Mouse (Mus musculus) small intestine, adult 2 months (tissue): ENCODE results near the gene Elk4. TPM values are rescaled to one million over a fixed set of nuclear protein-coding genes. Genes with fewer than 3 reads are reported as not detected.

Experiments used
- H3K27ac ChIP-seq: fragments of 200-500 bp; 2 replicates; pipeline ENCODE4 v1.5.1; 2012; ENCODE audit warnings: low read depth, low read length, control low read depth, inconsistent platforms; ENCODE audit not compliant: insufficient read depth
- H3K27me3 ChIP-seq: fragments of 200-500 bp; 2 replicates; pipeline ENCODE4 v1.6.1; 2012; ENCODE audit warnings: mild to moderate bottlenecking, moderate library complexity, low read length, inconsistent platforms; ENCODE audit not compliant: control insufficient read depth, insufficient read depth
- H3K36me3 ChIP-seq: fragments of 200-500 bp; 2 replicates; pipeline ENCODE4 v1.6.1; 2012; ENCODE audit warnings: mild to moderate bottlenecking, low read length, control low read depth, inconsistent platforms; ENCODE audit not compliant: control insufficient read depth, insufficient read depth
- H3K4me1 ChIP-seq: fragments of 200-500 bp; 2 replicates; pipeline ENCODE4 v1.6.1; 2012; ENCODE audit warnings: low read length, inconsistent platforms, mixed read lengths; ENCODE audit not compliant: control insufficient read depth, insufficient read depth, insufficient read length
- H3K4me3 ChIP-seq: fragments of 200-500 bp; 2 replicates; pipeline ENCODE4 v1.5.1; 2012; ENCODE audit warnings: low read depth, mild to moderate bottlenecking, control low read depth, inconsistent platforms, low read length, moderate library complexity
- CTCF ChIP-seq: fragments of 200-500 bp; IDR thresholded peaks from 2 replicates; pipeline ENCODE4 v1.5.1; 2012; ENCODE audit warnings: low read depth, mild to moderate bottlenecking, control low read depth, inconsistent platforms, low read length, moderate library complexity, mixed read lengths; ENCODE audit not compliant: insufficient replicate concordance, insufficient read length; ENCODE audit errors: extremely low read depth
- POLR2A ChIP-seq: fragments of 200-500 bp; IDR thresholded peaks from 2 replicates; pipeline ENCODE4 v1.6.1; 2012; ENCODE audit warnings: low read depth, mild to moderate bottlenecking, control low read depth, inconsistent platforms, low read length, moderate library complexity
- WGBS: fragments of 180-500 bp; shearing (Covaris S2); methylation state at CpG from one replicate; pipeline ENCODE4 v1.1.7; 2018; 5-methylcytosine and 5-hydroxymethylcytosine counted together
- polyA plus RNA-seq: library from polyadenylated mRNA; depleted of rRNA; stranded (reverse); fragments of >200 nt; gene quantifications from 2 replicates; pipeline ENCODE4 v1.2.3, GENCODE M21; 2012

The Elk4 gene
- polyA plus RNA-seq, 1 experiment: 16.6 TPM

- TF ChIP-seq POLR2A: no peak
- TF ChIP-seq CTCF: no peak
- Histone ChIP-seq H3K4me3 (no peak overlapping the region), H3K36me3 (no peaks in the 10 kb centered on the region), H3K4me1 (peaks cover 7% of the 10 kb centered on the region; the same call in 1 of the 2 replicates), H3K27ac (no peak overlapping the region), H3K27me3 (no peaks in the 10 kb centered on the region)
- WGBS: 63% methylated on average over 4 of the region's 4 CpGs
Measured at GRCm38 (mm10) chr1:132001880-132002330, 5.5 kb upstream of the Elk4 start.

GRCm38 (mm10) chr1:132003111-132003510 is 4.3 kb upstream of the Elk4 start:
- no peaks in the 10 kb centered on the region for H3K36me3 ChIP-seq
- no peak overlapping the region for H3K27ac ChIP-seq
- no peak overlapping the region for H3K4me3 ChIP-seq
- peaks cover 7% of the 10 kb centered on the region; the same call in 1 of the 2 replicates for H3K4me1 ChIP-seq
- no peaks in the 10 kb centered on the region for H3K27me3 ChIP-seq
- TF ChIP-seq POLR2A (no peak), CTCF (no peak)
- WGBS: 72% methylated on average over 2 of the region's 2 CpGs

GRCm38 (mm10) chr1:132003817-132004216 is 3.6 kb upstream of the Elk4 start:
- WGBS: 49% methylated on average over 1 of the region's 1 CpGs

DNA sequence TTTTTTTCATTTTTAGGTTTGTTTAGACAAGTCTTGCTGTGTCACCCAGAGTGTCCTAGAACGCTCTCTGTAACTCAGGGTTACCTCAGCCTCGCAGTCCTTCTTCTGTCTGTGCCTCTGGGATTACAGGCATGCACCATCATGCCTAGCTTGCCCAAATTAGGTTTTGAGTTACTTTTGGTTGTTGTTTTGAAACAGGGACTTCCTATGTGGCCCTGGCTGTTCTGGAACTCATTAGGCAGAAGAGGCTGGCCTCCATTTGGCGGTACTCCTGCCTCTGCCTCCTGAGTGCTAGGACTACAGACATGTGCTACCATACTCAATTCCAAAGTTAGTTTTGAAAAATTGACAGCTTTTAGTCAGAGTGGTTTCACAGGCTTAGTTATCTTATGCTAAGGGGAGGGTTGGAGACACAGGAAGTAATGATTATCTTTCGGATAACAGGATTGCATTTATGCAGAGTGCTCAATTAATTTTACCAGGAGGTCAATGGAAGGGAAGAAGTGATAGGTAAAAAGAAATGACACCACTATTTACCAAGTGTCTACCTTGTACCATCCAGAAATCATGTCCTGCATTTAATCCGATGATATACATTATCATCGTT is 2.7 kb upstream of the Elk4 start:
- Histone ChIP-seq H3K36me3 (no peaks in the 10 kb centered on the region), H3K4me1 (peaks cover 7% of the 10 kb centered on the region; the same call in 1 of the 2 replicates), H3K27ac (no peak overlapping the region), H3K27me3 (no peaks in the 10 kb centered on the region), H3K4me3 (no peak overlapping the region)
- 79% methylated on average over 6 of the region's 6 CpGs for WGBS
- no peak for TF ChIP-seq POLR2A
- no peak for TF ChIP-seq CTCF

More at GRCm38 (mm10) chr1:132003817-132004216, 3.6 kb upstream of the Elk4 start:
- H3K27ac ChIP-seq: no peak overlapping the region
- peaks cover 7% of the 10 kb centered on the region; the same call in 1 of the 2 replicates for H3K4me1 ChIP-seq
- TF ChIP-seq CTCF: no peak
- TF ChIP-seq POLR2A: no peak
- no peaks in the 10 kb centered on the region for H3K36me3 ChIP-seq
- no peak overlapping the region for H3K4me3 ChIP-seq
- no peaks in the 10 kb centered on the region for H3K27me3 ChIP-seq

DNA sequence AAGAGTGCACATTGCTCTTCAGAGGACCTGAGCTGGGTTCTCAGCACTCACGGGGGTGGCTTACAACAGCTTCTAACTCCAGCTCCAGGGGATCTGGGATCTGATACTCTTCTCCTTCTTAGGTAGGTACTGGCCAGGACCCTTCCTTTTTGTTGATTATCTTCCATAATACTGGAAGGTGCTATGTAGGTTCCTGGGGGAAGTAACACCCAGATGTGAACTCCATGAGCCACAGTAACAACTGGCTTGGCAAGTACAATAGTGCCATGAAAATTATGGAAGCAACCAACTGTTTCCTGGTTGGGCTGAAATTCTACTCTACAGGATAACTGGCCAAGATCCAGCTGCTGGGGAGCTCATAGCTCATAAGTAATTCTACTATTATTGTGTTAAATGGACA is 1.9 kb upstream of the Elk4 start:
- Histone ChIP-seq H3K36me3 (no peaks in the 10 kb centered on the region), H3K4me3 (no peak overlapping the region), H3K27ac (no peak overlapping the region), H3K4me1 (peaks cover 11% of the 10 kb centered on the region), H3K27me3 (no peaks in the 10 kb centered on the region)
- TF ChIP-seq CTCF: no peak
- TF ChIP-seq POLR2A: no peak
- WGBS: 94% methylated on average over 1 of the region's 1 CpGs

DNA sequence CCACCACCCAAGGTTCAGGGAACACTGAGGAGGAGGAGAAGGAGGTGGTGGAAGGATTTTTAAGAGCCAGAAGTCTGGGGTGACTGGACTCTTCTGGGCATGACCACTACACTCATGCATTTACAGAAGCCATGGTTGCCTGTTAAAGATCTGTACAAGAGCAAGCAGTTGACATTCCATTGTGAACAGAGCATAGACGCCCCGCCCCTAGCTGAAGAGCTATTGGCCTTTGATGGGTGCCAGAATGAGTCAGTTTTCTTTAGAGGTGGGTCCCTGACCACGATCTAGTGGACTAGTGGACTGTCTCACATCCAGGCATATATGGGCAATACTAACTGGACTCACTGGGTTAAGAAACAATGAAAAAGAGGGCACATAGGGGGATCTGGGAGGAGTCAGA is 1.4 kb upstream of the Elk4 start:
- Histone ChIP-seq H3K4me3 (no peak overlapping the region), H3K4me1 (peaks cover 15% of the 10 kb centered on the region), H3K27me3 (no peaks in the 10 kb centered on the region), H3K36me3 (no peaks in the 10 kb centered on the region), H3K27ac (no peak overlapping the region)
- WGBS: 49% methylated on average over 3 of the region's 3 CpGs
- TF ChIP-seq POLR2A: no peak
- TF ChIP-seq CTCF: no peak

GRCm38 (mm10) chr1:132006721-132007120 is 686 bp upstream of the Elk4 start:
- no peak overlapping the region for H3K4me3 ChIP-seq
- TF ChIP-seq POLR2A: no peak
- TF ChIP-seq CTCF: no peak
- peak overlapping the region; percentile 99 for H3K27ac ChIP-seq
- H3K27me3 ChIP-seq: no peaks in the 10 kb centered on the region
- H3K36me3 ChIP-seq: no peaks in the 10 kb centered on the region
- H3K4me1 ChIP-seq: peaks cover 19% of the 10 kb centered on the region
- 8% methylated on average over 5 of the region's 5 CpGs for WGBS
